Mouse (Mus musculus): ENCODE measurements at regions not wholly inside any gene's neighbourhood (a gene's known extent, or its start where the extent isn't known, plus 50 kb on each side); places are given as distances from the start of the nearest gene placed in this dataset.

GRCm38 (mm10) chr13:103513825-103514224, 179.5 kb upstream of the Mast4 start:
- DNase-seq (ENCODE audit: low read depth): no peak

DNA sequence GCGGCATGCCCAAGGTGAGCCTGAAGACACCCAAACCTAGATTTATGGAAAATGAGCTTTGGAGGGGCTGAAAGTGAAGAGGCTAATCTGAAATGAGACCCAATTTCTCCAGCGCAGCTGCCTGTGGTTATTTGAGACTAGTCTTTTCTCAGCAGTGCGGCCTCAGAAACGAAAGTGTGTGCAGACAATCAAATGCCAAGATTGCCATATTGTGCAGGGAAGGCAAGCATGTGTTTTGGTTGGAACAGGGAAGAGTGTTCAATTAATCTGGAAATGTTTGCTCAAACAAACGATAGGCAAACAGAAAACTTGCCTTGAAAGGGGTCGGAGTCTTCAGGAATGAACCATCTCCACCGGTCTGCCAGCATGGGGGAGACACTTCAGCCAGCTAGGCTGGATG, 178.2 kb upstream of the Mast4 start:
- TF ChIP-seq POLR2A (IDR thresholded peaks at IDR 0.05; ENCODE audit: borderline replicate concordance, extremely low read depth, insufficient read depth, insufficient read length, poor library complexity, severe bottlenecking) (no peak), CTCF (IDR thresholded peaks at IDR 0.05; ENCODE audit: borderline replicate concordance, extremely low read depth, insufficient read depth, insufficient read length) (no peak)

More at GRCm38 (mm10) chr13:103513825-103514224, 179.5 kb upstream of the Mast4 start:
- TF ChIP-seq POLR2A (IDR thresholded peaks at IDR 0.05; ENCODE audit: borderline replicate concordance, extremely low read depth, insufficient read depth, insufficient read length, poor library complexity, severe bottlenecking): no peak
- no peak for TF ChIP-seq CTCF (IDR thresholded peaks at IDR 0.05; ENCODE audit: borderline replicate concordance, extremely low read depth, insufficient read depth, insufficient read length)

DNA sequence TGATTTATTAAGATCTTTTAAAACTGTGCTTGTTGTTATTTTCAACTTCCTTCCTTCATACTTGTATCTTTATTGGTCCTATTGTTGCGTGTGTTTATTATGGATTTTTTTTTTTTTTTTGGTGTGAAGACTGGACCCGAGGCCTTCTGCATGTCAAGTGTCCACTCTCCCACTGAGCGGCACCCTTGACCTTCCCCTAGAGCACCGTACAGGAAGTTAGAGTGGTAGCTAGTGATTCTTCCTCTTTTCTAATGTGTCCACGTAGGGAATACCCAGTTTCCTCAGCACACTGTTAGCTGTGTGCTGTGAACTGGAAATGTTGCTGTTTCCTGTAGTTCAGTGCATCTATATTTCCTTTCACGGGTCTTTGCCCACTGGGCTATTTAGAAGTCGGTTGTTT, 170.7 kb upstream of the Mast4 start:
- no peak for DNase-seq (ENCODE audit: low read depth)
- TF ChIP-seq CTCF (IDR thresholded peaks at IDR 0.05; ENCODE audit: borderline replicate concordance, extremely low read depth, insufficient read depth, insufficient read length) (no peak), POLR2A (IDR thresholded peaks at IDR 0.05; ENCODE audit: borderline replicate concordance, extremely low read depth, insufficient read depth, insufficient read length, poor library complexity, severe bottlenecking) (no peak)

More for the DNA sequence above, 178.2 kb upstream of the Mast4 start:
- peak; percentile 49 for DNase-seq (ENCODE audit: low read depth)

DNA sequence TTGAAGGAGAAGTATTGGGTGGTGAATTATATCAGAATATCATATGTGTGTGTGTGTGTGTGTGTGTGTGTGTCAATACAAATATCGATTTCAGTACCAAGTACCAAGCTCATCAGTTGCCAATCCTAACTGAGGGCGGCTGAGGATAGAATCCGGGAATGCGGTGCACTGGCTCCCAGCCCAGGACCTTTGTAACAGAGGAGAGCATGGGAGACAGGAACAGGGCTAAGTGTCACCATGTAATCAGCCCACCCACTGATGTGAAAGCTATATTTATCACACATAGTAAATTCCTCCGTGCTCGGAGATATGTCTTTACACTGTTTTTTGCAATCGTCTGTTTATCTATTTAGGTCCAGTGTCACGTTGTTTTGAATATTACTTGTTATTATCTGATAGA, 165.1 kb upstream of the Mast4 start:
- no peak for DNase-seq (ENCODE audit: low read depth)
- TF ChIP-seq CTCF (IDR thresholded peaks at IDR 0.05; ENCODE audit: borderline replicate concordance, extremely low read depth, insufficient read depth, insufficient read length) (no peak), POLR2A (IDR thresholded peaks at IDR 0.05; ENCODE audit: borderline replicate concordance, extremely low read depth, insufficient read depth, insufficient read length, poor library complexity, severe bottlenecking) (no peak)

DNA sequence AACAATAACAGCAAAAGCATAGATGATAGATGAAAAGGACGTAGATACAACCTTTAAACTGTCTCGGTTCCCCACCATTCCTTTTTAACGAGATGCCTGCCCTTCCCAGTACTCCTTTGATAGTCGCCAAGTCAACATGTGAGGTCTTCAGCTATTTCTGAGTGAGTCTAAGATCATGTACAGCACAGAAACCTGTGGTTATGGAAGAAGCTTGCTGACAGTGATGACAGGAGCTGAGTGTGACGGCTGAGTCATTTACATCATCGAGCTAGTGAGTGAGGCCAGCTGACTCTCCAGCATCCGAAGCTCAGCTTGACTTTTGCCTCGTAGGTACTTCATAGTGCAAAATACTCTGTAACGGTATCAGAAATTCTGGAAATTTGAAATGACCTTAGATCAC, 160.1 kb upstream of the Mast4 start:
- TF ChIP-seq CTCF (IDR thresholded peaks at IDR 0.05; ENCODE audit: borderline replicate concordance, extremely low read depth, insufficient read depth, insufficient read length): no peak
- no peak for TF ChIP-seq POLR2A (IDR thresholded peaks at IDR 0.05; ENCODE audit: borderline replicate concordance, extremely low read depth, insufficient read depth, insufficient read length, poor library complexity, severe bottlenecking)
- no peak for DNase-seq (ENCODE audit: low read depth)

DNA sequence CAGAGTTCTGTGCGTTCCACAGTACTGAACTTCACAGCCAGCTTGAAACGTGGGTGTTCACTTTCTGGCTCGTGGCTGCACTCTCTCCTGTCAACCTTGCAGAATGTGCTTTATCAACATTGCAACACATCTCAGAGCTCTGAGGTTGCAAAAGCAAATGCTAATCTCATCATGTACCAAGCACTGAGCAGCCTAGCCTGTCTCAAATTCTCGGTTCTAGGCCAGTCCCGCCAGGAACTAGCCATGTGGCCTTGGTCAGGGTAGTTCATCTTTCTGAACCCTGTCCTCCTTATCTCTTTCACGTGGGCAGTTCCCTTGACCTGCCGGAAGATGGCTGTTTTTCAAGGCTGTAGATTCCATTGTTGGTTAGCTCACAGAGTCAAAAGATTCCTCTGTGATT, 159.3 kb upstream of the Mast4 start:
- TF ChIP-seq CTCF (IDR thresholded peaks at IDR 0.05; ENCODE audit: borderline replicate concordance, extremely low read depth, insufficient read depth, insufficient read length) (no peak), POLR2A (IDR thresholded peaks at IDR 0.05; ENCODE audit: borderline replicate concordance, extremely low read depth, insufficient read depth, insufficient read length, poor library complexity, severe bottlenecking) (no peak)
- no peak for DNase-seq (ENCODE audit: low read depth)

- TF ChIP-seq POLR2A (IDR thresholded peaks at IDR 0.05; ENCODE audit: borderline replicate concordance, extremely low read depth, insufficient read depth, insufficient read length, poor library complexity, severe bottlenecking) (no peak), CTCF (IDR thresholded peaks at IDR 0.05; ENCODE audit: borderline replicate concordance, extremely low read depth, insufficient read depth, insufficient read length) (no peak)
- DNase-seq (ENCODE audit: low read depth): peak; percentile 27
Observed at GRCm38 (mm10) chr13:103490049-103490448, 155.8 kb upstream of the Mast4 start.

- TF ChIP-seq CTCF (IDR thresholded peaks at IDR 0.05; ENCODE audit: borderline replicate concordance, extremely low read depth, insufficient read depth, insufficient read length) (no peak), POLR2A (IDR thresholded peaks at IDR 0.05; ENCODE audit: borderline replicate concordance, extremely low read depth, insufficient read depth, insufficient read length, poor library complexity, severe bottlenecking) (no peak)
- DNase-seq (ENCODE audit: low read depth): no peak
Observed at GRCm38 (mm10) chr13:103484092-103484491, 149.8 kb upstream of the Mast4 start.

DNA sequence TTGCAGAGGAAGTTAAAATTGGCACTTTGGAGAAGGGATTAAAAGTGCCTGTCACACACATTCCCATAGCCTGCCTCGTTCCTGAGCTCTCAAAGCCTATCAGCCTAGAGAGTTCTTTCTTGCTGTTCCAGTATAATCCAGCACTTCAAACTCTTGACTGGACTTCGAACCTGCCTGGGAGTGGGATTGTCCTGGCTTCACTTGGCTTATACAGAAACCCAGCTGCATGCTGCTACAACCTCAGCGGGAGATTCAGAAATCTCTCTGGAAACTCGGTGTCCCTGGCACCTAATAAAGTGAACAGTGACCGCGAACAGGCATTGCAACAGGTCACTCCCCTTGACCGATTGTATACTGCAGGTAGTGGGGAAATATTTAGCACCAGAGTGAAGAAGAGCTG, 149.1 kb upstream of the Mast4 start:
- TF ChIP-seq POLR2A (IDR thresholded peaks at IDR 0.05; ENCODE audit: borderline replicate concordance, extremely low read depth, insufficient read depth, insufficient read length, poor library complexity, severe bottlenecking): no peak
- TF ChIP-seq CTCF (IDR thresholded peaks at IDR 0.05; ENCODE audit: borderline replicate concordance, extremely low read depth, insufficient read depth, insufficient read length): no peak
- no peak for DNase-seq (ENCODE audit: low read depth)

DNA sequence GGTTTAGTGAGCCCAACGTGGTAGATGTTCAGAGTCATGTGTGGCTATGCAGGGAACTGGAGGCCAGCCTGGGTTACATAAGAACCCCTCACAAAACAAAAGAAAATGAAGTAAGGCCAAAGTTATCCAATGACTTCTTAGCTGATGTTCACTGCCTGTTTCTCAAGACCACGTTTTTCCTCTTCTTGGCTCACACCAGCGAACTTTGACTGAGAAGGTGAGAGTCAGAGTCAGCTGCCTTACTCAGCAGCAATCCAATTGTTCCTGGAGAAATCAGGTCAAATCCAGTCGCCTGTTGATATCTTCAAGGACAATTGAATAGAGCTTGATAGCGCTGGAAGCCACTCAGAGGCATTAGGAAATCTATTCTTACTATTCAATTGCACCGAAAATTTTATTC, 142.0 kb upstream of the Mast4 start:
- no peak for DNase-seq (ENCODE audit: low read depth)
- TF ChIP-seq POLR2A (IDR thresholded peaks at IDR 0.05; ENCODE audit: borderline replicate concordance, extremely low read depth, insufficient read depth, insufficient read length, poor library complexity, severe bottlenecking) (no peak), CTCF (IDR thresholded peaks at IDR 0.05; ENCODE audit: borderline replicate concordance, extremely low read depth, insufficient read depth, insufficient read length) (no peak)

GRCm38 (mm10) chr13:103472216-103472615, 137.9 kb upstream of the Mast4 start:
- TF ChIP-seq CTCF (IDR thresholded peaks at IDR 0.05; ENCODE audit: borderline replicate concordance, extremely low read depth, insufficient read depth, insufficient read length) (no peak), POLR2A (IDR thresholded peaks at IDR 0.05; ENCODE audit: borderline replicate concordance, extremely low read depth, insufficient read depth, insufficient read length, poor library complexity, severe bottlenecking) (no peak)
- no peak for DNase-seq (ENCODE audit: low read depth)

DNA sequence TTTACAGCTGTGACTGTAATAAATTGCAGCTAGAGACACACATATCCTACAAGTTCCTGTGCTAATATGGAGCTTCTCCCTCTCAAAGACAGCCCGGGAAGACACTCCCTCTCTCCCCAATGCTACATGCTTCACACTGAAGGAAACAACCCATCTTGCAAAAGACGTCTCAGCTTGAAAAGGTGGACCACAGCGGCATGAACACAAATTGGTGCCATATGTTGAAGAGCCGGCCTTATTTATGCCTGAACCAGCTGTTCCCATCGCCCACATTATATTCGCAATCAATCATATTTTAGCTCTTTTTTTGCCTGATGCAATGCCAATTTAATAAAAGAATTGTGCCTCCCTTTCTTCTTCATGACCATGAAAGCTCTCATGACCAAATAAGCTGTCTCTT, 135.8 kb upstream of the Mast4 start:
- DNase-seq (ENCODE audit: low read depth): no peak
- no peak for TF ChIP-seq CTCF (IDR thresholded peaks at IDR 0.05; ENCODE audit: borderline replicate concordance, extremely low read depth, insufficient read depth, insufficient read length)
- no peak for TF ChIP-seq POLR2A (IDR thresholded peaks at IDR 0.05; ENCODE audit: borderline replicate concordance, extremely low read depth, insufficient read depth, insufficient read length, poor library complexity, severe bottlenecking)
